Mouse (Mus musculus): ENCODE measurements around the gene Slc22a14.
"Not testable (repeated sequence)": the region's sequence is repeated elsewhere in the genome, so short reads cannot be mapped to it uniquely, and the experiment has no call there.

Slc22a14 gene

DNA sequence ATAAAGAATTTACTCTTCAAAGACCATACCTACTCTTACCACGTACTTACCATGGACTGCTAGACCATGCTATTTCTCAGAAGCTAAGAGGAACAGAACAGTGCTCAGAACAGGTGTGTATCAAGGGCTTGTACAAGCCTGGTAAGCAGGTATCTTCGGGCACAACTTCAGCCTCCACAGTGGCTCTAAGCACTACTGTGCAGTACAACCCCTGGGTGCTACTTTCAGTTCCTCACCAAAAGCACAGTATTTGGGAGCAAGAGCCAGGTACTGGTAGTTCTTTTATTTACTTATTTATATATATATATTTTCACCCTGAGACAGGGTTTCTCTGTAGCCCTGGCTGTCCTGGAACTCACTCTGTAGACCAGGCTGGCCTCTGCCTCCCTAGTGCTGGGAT, 104.5 kb downstream of the Slc22a14 start:
- no peak for DNase-seq (ENCODE audit: low read depth)

DNA sequence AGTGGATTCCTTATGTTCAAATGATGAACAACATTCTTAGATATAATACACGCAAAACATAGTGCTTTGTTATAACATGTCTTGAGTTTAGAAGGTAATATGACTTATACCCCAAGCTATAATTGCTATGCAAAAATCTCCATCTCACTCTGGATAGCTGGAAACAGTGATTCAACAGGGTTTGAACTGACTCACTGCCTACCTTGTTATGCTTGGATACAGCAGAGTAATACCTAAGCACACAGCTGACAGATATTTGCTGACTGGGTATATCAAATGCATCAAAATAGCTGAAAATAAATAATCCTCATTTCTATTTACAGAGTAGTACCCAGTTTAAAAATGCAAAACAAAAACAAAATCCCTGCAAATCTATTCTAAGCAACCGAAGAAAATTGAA, 106.6 kb downstream of the Slc22a14 start:
- DNase-seq (ENCODE audit: low read depth), result no peak

DNA sequence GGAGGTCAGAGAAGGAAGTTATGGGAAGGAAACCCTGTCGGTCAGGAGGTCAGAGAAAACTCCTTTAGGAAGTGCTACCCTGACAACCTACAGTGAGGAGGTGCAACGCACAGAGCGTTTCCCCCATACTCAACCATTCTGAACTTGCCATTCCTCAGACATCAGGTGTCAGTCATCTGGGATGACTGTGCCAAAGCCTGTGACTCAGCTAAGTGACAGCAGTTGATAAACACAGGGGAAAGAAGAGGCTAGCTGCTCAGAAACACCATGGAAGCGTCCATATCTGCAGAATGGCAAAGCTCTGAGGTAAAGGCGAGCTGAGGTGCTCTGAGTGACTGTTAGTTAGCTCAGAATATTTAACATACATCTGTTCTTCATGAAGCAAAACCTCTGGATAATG, 107.2 kb downstream of the Slc22a14 start:
- no peak for DNase-seq (ENCODE audit: low read depth)

DNA sequence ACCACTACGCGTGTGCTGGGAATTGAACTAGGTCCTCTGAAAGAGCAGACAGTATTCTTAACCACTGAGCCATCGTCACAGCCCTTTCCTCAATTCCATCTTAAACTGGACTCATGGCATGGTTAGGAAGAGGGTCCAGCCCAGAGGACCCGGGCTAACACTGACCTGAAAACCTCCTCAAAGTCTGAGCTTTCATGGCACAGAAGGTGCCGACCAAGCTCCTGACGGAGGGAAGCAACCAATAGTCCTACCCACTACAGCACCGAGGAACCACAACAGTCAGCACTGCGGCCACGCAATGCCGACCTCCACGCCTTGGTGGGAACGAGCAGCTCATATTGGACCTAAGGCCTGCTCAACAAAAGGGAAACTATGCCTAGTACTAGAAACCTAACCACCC, 109.2 kb downstream of the Slc22a14 start:
- no peak for DNase-seq (ENCODE audit: low read depth)

DNA sequence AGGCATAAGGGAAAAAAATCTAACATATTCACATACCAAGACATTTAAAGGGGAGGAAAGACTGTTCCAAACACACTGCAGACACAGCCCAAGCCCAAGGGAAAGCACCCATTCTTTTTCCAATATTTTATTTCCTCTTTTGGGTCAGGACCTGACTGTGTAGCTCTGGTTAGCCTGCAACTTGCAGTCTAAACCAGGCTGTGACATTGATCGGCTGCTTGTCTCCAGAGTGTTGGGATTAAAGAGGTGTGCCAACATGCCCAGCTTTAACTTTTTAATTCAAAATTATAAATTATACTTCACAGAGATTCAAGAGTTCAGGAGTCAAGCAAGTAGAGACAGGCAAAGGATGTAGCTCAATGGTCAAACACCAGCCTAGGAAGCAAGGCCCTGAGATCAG, 110.3 kb downstream of the Slc22a14 start:
- no peak for DNase-seq (ENCODE audit: low read depth)

DNA sequence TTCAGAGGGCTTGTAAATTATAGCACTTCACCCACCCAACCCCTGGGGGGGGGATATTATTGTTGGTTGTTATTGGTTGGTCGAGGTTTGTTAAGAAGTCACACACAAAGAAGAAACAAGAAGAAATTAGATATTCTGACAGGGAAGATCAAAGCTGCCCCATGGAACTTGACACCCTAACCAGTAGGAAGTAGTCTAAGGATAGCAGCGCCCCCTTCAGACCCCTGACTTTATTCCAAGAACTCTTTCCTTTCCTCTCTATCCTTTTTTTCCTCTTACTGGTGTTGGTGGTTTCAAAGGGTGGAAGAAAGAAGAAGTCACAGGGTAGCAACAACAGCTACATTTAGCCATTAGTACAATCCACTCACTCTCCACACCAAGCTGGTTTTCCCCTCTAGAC, 111.2 kb downstream of the Slc22a14 start:
- no peak for DNase-seq (ENCODE audit: low read depth)

DNA sequence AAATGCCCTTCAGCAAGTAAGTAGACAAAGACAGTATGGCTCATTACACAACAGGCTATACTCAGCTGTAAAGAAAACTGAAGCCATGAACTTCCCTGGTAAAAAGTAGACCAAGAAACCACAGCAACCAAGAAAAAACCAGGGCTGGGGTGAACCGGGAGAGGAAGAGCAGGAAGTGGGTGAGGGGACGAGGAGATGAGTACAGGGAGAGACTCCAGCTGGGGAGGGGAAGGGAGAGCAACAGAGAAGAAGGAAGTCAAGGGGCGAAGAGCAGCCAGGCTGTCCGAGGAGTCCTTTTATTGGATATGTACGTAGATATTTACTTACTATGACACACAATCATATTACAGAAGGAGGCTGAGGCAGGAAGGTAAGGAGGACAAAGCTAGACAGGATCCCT, 117.4 kb downstream of the Slc22a14 start:
- no peak for DNase-seq (ENCODE audit: low read depth)

DNA sequence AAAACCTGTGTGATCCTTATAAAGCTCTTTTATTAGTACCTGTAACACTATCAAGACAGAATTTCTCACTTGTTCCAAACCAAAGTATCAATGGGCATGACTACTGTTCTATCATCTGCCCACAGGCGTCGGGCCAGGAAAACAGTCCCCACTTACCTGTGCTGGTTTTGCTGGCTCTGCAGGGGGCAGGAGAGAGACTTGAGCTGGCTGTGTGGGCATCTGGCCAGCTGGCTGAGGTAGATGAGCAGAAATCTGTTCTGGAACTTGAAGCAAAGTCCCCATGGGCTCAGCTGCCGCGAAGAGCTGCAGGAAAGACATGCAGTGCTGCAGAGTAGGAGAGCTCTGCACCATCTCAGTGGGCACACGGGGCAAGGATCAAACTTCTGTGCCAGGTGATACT, 118.5 kb downstream of the Slc22a14 start:
- DNase-seq (ENCODE audit: low read depth), result peak; percentile 39

DNA sequence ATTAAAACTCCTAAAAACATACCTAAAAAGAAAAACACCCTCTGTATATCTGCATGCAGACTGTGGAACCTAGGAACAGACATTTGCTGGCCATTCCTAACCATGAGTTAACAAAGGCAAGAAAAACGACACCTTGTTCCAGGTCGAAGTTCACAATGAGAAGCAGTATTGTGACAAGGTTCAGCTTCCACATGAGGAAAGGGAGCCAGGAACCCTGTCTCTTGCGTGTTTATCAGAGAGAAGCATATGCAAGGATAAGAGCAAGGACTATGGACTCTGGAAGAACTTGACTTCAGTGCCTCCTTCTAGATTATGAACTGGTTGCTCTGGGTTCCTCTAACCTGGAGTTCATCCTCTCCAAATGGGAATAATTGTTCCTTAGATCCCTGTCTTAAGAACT, 121.4 kb downstream of the Slc22a14 start:
- no peak for DNase-seq (ENCODE audit: low read depth)

DNA sequence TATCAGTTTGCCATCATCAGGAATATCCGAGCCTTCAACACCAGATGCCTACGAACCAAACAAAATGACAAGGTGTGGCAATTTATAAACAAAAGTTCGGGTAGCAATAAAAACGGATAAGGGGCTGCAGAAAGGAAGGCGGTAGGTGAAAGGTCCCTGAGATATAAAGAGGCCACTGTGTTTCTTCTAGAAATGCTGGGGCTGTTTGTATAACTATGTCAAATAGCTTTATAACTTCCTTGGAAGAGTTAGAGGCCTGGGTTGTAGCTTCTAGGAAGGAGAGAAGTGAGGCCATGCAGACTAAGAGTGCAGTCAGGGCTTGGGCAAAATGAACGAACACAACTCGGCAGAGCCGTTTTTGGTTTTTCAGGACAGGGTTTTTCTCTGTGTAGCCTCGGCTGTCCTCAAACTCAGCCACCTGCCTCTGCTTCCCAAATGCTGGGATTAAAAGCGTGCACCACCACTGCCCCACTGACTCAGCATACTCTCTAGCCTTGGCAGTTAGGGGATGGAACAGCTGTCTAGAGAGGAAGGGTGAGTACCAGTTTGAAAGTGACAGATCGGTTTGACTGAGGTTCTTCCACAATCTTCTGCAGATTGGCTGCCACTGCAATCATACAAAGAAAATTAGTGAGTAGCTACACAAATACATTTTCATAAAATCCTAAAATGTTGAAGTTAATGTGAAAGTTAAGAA, 124.0 kb downstream of the Slc22a14 start:
- no peak for DNase-seq (ENCODE audit: low read depth)

DNA sequence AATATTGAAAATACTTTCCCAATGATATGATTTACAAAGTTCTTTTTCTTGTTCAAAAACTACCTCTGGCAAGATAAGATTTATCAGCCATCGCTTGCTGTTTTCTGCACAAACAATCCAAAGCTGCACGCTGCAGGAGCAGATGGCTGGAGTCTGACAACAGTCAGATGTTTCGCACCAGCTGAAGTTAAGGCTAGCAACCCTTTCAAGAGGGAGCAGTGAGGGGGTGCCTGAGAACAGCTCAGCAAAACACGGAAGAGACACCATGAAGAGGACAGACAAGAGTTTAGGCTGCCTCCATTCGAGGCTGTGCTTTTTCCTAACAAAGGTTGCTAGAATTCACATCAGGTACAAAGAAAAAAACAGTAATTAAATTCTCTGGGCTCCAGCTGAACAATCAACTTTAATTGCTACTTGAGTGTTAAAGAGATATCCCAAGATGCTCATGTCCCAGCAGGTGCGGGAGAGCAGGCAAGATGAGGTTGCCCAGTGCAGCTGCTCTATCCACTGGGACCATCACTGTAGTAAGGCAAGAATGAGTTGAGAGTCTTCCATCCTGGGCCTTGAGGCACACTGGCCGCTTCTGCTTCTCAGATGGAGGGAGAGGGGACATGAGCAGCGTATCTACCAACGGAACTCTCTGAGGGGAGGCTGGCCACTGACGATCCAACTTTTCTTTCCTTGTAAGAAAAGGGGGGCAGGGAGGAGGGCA, 124.9 kb downstream of the Slc22a14 start:
- DNase-seq (ENCODE audit: low read depth), result no peak

DNA sequence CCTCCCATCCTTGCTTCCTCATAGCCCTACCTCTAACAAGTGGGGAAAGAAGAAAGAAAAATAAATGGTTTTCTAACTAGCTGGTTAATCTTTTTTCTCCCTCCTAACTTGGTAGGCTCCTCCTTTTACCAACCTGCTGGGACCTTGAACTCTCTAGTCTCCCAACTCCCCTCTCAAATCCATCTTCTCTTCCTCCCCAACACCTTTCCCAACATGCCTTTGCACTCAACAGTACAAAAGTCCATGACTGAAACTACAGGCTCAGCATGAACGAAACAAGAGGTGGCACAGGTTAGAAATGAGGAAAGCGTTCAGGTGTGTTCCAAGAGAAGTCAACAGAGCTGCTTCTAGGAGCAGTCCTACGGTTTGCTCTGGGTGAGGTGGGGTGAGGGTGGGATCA, 126.1 kb downstream of the Slc22a14 start:
- DNase-seq (ENCODE audit: low read depth), result no peak

DNA sequence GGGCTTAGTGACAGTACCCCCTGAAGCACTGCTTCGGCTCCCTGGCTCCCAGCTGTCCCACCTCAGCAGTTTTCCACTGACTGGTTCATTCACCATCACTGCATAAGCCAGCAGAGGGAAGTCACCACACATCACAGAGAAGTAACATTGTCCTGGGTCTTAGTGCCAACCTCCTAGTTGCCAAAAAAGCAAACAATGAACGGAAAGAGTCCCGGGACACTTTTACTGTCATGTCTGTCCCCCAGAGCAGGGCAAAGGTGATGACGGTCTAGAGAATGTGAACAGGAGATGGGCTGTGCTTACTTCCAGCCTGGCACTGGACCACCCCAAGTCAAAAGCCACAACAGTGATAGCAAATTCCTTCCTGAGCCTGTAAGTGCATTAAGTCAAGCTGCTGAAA, 126.6 kb downstream of the Slc22a14 start:
- no peak for DNase-seq (ENCODE audit: low read depth)

DNA sequence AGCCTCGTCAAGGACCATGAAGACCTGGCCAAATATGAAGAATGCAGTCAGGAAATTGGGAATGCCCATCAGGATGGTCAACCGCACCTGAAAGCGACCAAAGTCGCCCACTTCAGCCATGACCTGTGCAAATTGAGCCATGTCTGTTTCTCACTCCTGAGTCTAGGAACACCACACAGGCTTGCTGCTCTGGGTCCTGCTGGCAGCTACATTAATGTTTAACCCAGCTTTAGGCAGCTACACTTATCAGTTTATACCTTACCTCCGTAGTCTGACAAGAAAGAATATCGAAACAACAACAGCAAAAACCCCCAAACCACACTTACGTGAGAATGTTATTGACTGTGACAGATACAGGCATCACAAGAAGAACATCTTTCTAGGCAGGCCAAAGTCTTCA, 133.8 kb downstream of the Slc22a14 start:
- no peak for DNase-seq (ENCODE audit: low read depth)

DNA sequence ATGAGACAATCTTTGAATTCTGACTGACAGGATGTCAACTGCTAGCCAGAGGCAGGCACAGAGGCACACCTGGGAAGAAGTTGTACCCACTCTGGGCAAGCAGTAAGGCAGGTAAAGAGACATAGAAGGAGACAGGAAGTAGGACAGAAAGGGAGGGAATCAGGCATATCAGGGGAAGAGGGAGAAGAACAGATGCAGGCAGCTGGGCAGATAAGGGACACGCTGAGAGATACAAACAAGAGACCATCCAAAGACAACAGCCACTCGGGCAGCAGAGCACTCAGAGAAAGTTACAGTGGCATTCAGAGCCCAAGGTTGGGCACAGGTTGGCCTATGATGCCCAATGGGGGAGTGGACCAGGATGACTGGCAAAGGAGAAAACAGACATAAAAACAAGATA, 134.5 kb downstream of the Slc22a14 start:
- no peak for DNase-seq (ENCODE audit: low read depth)

DNA sequence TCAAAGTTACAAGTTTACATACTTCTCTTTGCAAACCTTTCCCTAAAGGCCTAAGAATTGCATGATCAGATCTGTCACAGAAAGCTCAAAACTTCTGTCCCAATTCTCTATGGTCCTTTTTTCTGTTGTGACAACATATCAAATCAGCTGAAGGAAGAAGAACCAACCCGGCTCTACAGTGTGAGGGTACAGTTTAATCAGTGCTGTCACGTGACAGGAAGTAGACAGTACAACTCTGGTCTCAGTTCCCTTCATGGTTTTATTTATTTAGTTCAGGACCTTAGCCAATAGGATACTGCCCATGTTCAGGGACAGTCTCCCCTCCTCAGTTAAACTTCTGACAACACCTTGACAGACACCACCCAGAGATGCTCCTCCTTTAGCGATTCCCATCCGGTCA, 145.1 kb downstream of the Slc22a14 start:
- DNase-seq (ENCODE audit: low read depth), result no peak

DNA sequence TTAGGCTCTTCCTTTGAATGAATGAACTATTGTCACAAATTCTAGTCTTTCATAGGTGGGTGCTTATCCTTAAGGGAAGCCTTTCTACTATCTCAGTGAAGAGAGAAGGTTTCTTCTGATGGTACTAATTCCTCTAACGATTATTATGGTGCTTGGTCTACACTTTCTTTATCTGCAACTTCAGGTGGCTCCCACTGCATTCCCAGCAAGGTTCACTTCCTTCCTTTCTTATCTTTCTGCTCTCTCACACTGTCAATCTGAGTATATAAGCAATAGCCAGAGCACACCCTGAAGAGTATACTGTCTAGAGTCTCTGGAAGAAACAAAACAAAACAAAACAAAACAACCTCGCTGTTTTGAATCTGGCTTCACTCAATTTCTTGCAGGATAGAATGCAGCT, 145.7 kb downstream of the Slc22a14 start:
- no peak for DNase-seq (ENCODE audit: low read depth)

DNA sequence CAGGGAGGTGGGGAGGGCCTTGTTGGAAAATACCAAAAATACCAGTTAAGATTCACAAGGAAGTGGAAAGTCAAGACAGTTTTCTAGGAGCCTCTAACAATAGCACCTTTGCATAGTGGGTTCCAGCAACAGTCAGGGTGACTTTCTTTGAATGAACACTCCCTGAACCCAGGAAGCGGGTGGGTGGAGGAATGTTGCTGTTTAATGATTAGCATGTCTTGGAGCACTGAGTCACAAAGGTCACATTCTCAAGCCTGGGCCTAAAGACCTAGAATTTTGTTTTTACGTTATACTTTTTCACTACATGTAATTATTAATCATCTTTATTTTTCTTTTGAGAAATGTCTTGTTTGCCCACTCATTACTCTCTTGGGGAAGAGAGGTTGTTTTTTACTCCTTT, 150.0 kb downstream of the Slc22a14 start:
- not testable (repeated sequence) for DNase-seq (ENCODE audit: low read depth)

DNA sequence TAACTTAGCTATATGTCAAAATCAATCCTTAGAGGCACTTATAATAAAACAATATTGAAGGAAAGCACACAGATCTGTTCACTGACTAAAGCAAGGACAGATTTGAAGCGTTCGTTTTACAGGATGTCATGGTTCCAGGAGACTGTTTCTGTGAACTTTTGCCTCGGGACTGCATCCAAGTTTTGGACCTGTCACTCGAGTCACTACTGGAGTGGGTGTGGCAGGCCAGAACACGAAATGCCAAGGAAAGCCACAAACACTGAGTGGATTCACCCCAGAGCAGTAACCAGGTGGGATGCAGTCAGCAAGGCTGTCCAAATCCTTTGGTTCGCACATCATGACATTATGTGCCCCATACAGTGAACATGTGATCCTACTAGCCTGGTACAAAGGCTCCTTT, 150.8 kb downstream of the Slc22a14 start:
- no peak for DNase-seq (ENCODE audit: low read depth)

DNA sequence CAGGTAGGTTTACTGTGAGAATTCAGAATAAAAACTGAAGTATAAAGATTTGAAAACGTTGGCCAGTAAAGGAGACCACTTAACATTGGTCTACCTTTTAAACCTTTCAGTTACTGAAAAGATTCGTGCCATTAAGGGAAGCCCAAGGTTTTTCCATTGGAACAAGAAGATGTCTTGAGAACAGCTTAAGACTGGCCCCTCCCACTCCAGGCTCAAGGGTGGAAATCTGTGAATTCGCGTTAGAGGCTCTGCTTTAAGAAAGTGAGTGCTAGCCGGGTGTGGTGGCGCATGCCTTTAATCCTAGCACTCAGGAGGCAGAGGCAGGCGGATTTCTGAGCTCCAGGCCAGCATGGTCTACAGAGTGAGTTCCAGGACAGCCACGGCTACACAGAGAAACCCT, 152.4 kb downstream of the Slc22a14 start:
- DNase-seq (ENCODE audit: low read depth), result no peak

DNA sequence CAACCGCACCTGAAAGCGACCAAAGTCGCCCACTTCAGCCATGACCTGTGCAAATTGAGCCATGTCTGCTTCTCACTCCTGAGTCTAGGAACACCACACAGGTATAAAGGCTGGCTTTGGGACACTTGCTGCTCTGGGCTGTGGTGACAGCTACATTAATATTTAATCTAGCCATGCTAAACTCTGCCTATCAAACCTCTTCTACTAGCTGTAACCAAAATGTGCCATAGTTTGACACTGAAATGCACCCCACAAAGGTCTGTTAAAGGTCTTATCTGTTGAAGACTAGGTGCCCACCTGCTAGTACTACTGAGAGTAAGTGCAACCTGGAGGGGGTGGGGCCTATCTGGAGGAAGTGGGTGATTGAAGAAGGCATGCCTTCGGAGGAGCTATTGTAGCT, 156.4 kb downstream of the Slc22a14 start, which contains the start of gene Slc22a13:
Slc22a13 (minus strand) TSS at position 101 of the 400 bp plus-strand sequence.
- no peak for DNase-seq (ENCODE audit: low read depth)

DNA sequence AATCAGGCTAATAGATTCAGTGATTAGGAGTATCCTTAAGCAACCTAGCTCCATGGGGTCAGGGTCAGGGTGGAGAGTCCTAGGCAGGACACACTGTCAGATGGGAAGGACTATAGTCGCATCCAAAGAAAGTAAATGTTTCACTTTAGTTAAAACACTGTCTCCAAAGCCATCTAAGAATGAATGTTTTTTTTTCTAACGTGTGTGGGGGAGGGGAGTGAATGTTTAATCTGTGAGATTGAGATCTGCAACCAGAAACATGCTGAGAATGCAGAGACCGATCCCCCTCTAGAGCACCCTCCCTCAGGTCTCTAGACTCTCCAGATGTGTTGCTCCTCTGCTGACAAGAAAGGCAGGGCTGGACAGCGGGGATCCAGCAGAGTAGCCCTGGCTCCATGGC, 158.2 kb downstream of the Slc22a14 start:
- no peak for DNase-seq (ENCODE audit: low read depth)

DNA sequence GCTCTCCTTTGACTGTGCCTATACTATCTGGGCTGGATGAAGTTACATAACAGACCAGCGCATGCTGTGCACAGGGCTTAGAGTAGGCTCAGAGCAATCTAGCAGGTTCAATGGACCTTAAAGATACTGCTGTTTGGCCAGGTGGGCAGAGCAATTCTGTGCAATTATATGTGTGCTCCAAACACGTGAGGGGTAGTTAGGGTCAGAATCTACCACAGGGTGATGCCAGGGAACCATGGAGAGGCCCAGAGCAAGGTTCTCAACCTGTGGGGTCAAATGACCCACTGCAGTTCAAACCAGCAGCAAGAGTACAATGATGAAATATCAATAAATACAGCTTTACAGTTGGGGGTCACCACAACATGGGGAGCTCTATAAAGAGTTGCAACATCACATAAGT, 158.7 kb downstream of the Slc22a14 start:
- DNase-seq (ENCODE audit: low read depth), result no peak

DNA sequence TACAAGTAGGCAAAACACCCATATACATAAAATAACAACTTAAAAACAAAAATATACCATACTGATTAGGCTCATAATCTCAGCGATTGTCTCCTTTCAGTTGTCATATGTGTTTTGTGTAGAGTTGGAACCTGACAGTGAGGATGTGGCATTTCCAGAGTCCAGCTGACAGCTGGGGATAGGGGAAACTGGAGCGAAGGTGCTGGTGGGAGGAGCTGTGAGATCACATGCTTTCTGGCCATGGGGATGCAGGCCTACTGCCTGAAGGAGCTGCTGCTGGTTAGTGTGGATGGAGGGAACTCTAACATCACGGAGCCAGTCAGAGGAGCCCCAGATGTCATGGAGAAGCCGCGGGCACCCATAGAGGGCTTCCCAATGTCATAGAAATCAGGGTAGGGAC, 159.6 kb downstream of the Slc22a14 start:
- DNase-seq (ENCODE audit: low read depth), result no peak

All from NIH3T3 (cell line).